Mouse (Mus musculus) splenic B cell, adult 2 months (primary cell): Measurements from ENCODE around the gene Sprtn.

Experiments
- DNase-seq: peaks from one replicate; pipeline ENCODE4 v3.0.0-alpha.2; 2011; ENCODE audit warnings: low read depth, low spot score
- H3K27me3 ChIP-seq: 2 replicates; pipeline ENCODE4 v1.6.1; 2012; ENCODE audit warnings: mild to moderate bottlenecking, low read length, moderate library complexity, mixed read lengths; ENCODE audit not compliant: control insufficient read depth, poor library complexity, insufficient read depth, severe bottlenecking
- H3K36me3 ChIP-seq: 2 replicates; pipeline ENCODE4 v1.6.1; 2012; ENCODE audit warnings: mild to moderate bottlenecking, low read length, moderate library complexity, mixed read lengths; ENCODE audit not compliant: control insufficient read depth, poor library complexity, insufficient read depth, severe bottlenecking

The Sprtn gene

GRCm38 (mm10) chr8:124947865-124948732 lies 50.4 kb downstream of the Sprtn start:
- Histone ChIP-seq H3K36me3 (no peaks in the 10 kb centered on the region), H3K27me3 (no peaks in the 10 kb centered on the region)
- DNase-seq: peak; percentile 35

- DNase-seq: peak; percentile 34
- no peaks in the 10 kb centered on the region for H3K27me3 ChIP-seq
- H3K36me3 ChIP-seq: no peaks in the 10 kb centered on the region
Observed at GRCm38 (mm10) chr8:124948733-124949111, 51.0 kb downstream of the Sprtn start.

- peak; percentile 79 for DNase-seq
- Histone ChIP-seq H3K27me3 (no peaks in the 10 kb centered on the region), H3K36me3 (no peaks in the 10 kb centered on the region)
Observed at GRCm38 (mm10) chr8:124949209-124950068, 51.8 kb downstream of the Sprtn start, which contains the start of gene Egln1. Gene Egln1 (minus strand): TSS chr8:124949324.

GRCm38 (mm10) chr8:124950069-124950456 lies 52.4 kb downstream of the Sprtn start:
- H3K36me3 ChIP-seq: no peaks in the 10 kb centered on the region
- no peaks in the 10 kb centered on the region for H3K27me3 ChIP-seq
- peak; percentile 14 for DNase-seq

- Histone ChIP-seq H3K27me3 (no peaks in the 10 kb centered on the region), H3K36me3 (no peaks in the 10 kb centered on the region)
- DNase-seq: no peak
Observed at GRCm38 (mm10) chr8:124950865-124951264, 53.2 kb downstream of the Sprtn start.

GRCm38 (mm10) chr8:124953188-124953587 lies 55.5 kb downstream of the Sprtn start:
- DNase-seq: no peak
- H3K27me3 ChIP-seq: no peaks in the 10 kb centered on the region
- H3K36me3 ChIP-seq: no peaks in the 10 kb centered on the region

- no peak for DNase-seq
- Histone ChIP-seq H3K27me3 (no peaks in the 10 kb centered on the region), H3K36me3 (no peaks in the 10 kb centered on the region)
Observed at GRCm38 (mm10) chr8:124954572-124955082, 56.9 kb downstream of the Sprtn start.
